Mouse (Mus musculus): ENCODE measurements around the gene Cast. TPM values are rescaled to one million over a fixed set of nuclear protein-coding genes. Genes with fewer than 3 reads are reported as not detected.

Gene Cast
- total and polyA plus RNA-seq, 3 experiments: 1.9 to 85.1 (median 78.1) TPM

- DNase-seq: no peak
Measured at GRCm38 (mm10) chr13:74696225-74696624, 112.4 kb downstream of the Cast start.

GRCm38 (mm10) chr13:74695497-74696193 is 113.0 kb downstream of the Cast start:
- DNase-seq: peak; percentile 24

Other genes with a start within 250 kb of the Cast start
- gene Erap1, start 169.2 kb downstream of the Cast start, total RNA-seq (2021): 10 to 100 TPM; 57.9 to 81.0 TPM
- 2.2 and 2.3 TPM in 2 replicates for gene Erap1, start 169.2 kb downstream of the Cast start, polyA plus RNA-seq (2012; rRNA removed)

Measured in adrenal gland, adult 2 months (tissue).